Mouse (Mus musculus) hindbrain, postnatal 0 days (tissue): ENCODE data around the gene Plk1. TPM values are rescaled to one million over a fixed set of nuclear protein-coding genes. Genes with fewer than 3 reads are reported as not detected.

Experiments used
- ATAC-seq: fragments of 200-750 bp; cut with Nextera tagmentation; 2 replicates; pipeline ENCODE4 v1.8.0; 2017; ENCODE audit warnings: mild to moderate bottlenecking, moderate TSS enrichment, moderate library complexity
- DNase-seq: peaks from one replicate; pipeline ENCODE4 v3.0.0-alpha.2; 2015; ENCODE audit warnings: low spot score
- H3K27ac ChIP-seq: fragments of 300-500 bp; sonication (generic); 2 replicates; pipeline ENCODE4 v1.5.1; 2014; ENCODE audit warnings: mild to moderate bottlenecking
- H3K27me3 ChIP-seq: fragments of 300-500 bp; sonication (generic); 2 replicates; pipeline ENCODE4 v1.6.1; 2014; ENCODE audit warnings: low read length, mixed read lengths; ENCODE audit not compliant: insufficient read depth
- H3K36me3 ChIP-seq: fragments of 300-500 bp; sonication (generic); 2 replicates; pipeline ENCODE4 v1.6.1; 2014; ENCODE audit warnings: low read length, mixed read lengths; ENCODE audit not compliant: insufficient read depth
- H3K4me1 ChIP-seq: fragments of 300-500 bp; sonication (generic); 2 replicates; pipeline ENCODE4 v1.6.1; 2014; ENCODE audit warnings: antibody characterized with exemption, low read length, mixed read lengths; ENCODE audit not compliant: insufficient read depth
- H3K4me2 ChIP-seq: fragments of 300-500 bp; sonication (generic); 2 replicates; pipeline ENCODE4 v1.6.1; 2014; ENCODE audit warnings: low read depth, mild to moderate bottlenecking, low read length, moderate library complexity, mixed read lengths
- H3K4me3 ChIP-seq: fragments of 300-500 bp; sonication (generic); 2 replicates; pipeline ENCODE4 v1.5.1; 2014; ENCODE audit warnings: low read length
- H3K9ac ChIP-seq: fragments of 300-500 bp; sonication (generic); replicated peaks from 2 replicates; pipeline ENCODE4 v1.6.1; 2014; ENCODE audit warnings: mild to moderate bottlenecking, low read length, moderate library complexity, mixed read lengths
- H3K9me3 ChIP-seq: fragments of 300-500 bp; sonication (generic); 2 replicates; pipeline ENCODE4 v1.6.1; 2016; ENCODE audit warnings: low read length, mixed read lengths
- CTCF ChIP-seq: IDR thresholded peaks from 2 replicates; pipeline ENCODE4 v1.5.1; 2016; ENCODE audit warnings: antibody characterized with exemption, control low read depth, low read depth
- WGBS: fragments of 180-500 bp; shearing (Covaris S2); extraction: QIAGEN DNeasy Blood & Tissue Kit; methylation state at CpG from one replicate; pipeline ENCODE4 v1.1.7; 2014; 5-methylcytosine and 5-hydroxymethylcytosine counted together
- polyA plus RNA-seq: library from polyadenylated mRNA; unstranded; fragments of >200 nt; fragmentation: Nextera tagmentation; extraction: Ambion mirVana; gene quantifications from 2 replicates; pipeline ENCODE4 v1.2.1, GENCODE M21; 2015
- total RNA-seq: library from RNA; depleted of rRNA; stranded (reverse); fragments of >200 nt; gene quantifications from 2 replicates; pipeline ENCODE4 v1.2.3, GENCODE M21; 2014; rRNA removed

Plk1 gene
- total and polyA plus RNA-seq, 2 experiments from 2014 or later: 15.1 to 15.6 TPM

DNA sequence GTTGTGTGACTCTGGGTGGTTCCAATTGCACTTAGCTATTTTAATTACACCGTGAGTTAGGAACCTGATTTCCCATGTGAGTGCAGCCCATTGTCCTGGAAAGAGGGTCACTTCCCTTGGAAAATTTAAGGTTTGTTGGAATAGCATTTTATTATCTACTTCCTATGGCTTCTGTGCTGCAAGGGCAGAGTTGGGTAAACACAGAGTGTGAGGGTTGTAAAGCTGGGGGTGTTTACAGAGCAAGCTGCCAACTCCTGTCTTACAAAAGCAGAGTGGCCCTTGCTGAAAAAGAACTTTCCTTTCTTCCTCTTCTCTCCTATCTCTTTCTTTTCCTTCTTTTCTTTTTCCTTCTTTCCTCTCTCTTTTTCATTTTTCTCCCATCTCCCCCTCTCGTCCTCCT is 44.7 kb downstream of the Plk1 start:
- Histone ChIP-seq H3K4me3 (no peak overlapping the region), H3K4me1 (no peaks in the 10 kb centered on the region; the same call in 1 of the 2 replicates), H3K9me3 (no peaks in the 10 kb centered on the region), H3K4me2 (no peak overlapping the region), H3K9ac (no peak overlapping the region), H3K27ac (no peak overlapping the region), H3K36me3 (no peaks in the 10 kb centered on the region), H3K27me3 (no peaks in the 10 kb centered on the region)
- ATAC-seq (no peak), DNase-seq (no peak)
- no peak for TF ChIP-seq CTCF
- WGBS: 64% methylated on average over 2 of the region's 2 CpGs

DNA sequence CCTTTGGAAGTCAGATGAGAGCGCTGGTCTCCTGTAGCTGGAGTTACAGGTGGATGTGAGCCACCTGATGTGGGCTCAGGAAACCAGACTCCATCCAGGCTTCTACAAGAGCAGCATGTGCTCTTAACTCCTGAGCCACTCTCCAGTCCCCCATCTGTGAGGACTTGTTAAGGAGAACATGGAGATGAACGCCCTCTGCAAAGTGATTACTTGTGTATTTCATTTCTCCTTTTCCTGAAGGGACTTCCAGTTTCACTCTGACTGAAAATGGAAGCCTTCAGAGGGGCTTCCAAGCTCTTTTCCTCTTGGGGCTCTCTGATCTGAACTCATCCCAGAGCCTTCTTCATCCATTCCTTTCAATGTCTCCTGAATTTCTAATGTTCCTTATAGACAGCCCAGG is 46.9 kb downstream of the Plk1 start:
- no peaks in the 10 kb centered on the region for H3K9me3 ChIP-seq
- WGBS: 72% methylated on average over 2 of the region's 2 CpGs
- H3K4me3 ChIP-seq: no peak overlapping the region
- ATAC-seq (no peak), DNase-seq (no peak)
- no peak for TF ChIP-seq CTCF
- no peak overlapping the region for H3K27ac ChIP-seq
- no peaks in the 10 kb centered on the region for H3K27me3 ChIP-seq
- H3K4me1 ChIP-seq: no peaks in the 10 kb centered on the region; the same call in 1 of the 2 replicates
- no peak overlapping the region for H3K4me2 ChIP-seq
- no peak overlapping the region for H3K9ac ChIP-seq
- no peaks in the 10 kb centered on the region for H3K36me3 ChIP-seq

DNA sequence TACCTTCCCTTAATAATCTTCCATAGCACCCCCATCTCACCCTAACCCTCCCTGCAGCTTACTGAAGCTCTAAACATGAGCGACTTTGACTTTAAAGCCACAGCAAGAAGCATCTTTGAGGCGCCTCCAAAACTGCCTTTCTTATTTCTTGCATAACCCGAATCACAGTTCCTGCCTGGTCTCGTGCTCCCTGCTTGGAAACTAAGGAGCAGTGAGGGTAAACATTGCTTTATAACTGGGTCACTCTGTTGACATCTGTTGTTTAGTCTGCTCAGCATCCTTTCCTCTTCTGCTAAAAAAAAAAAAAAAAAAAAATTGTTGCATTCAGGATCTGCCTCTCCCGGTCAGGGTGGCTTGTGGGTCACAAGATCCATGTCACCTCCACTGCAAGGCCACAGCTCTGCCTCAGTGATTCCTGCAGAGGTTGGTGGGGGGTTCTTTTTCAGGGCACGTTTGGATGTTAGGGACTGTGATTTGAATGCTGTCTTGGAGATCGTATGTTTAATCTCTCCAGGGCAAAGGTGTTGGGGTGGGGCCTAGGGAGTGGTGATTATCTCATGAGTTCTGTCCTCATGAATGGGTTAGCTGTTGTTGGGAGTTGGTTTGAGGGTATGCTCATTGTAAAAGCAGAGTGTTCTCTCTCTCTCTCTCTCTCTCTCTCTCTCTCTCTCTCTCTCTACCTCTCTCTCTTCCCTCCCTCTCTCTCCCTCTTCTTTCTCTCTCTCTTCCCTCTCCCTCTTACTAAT is 49.2 kb downstream of the Plk1 start:
- H3K27ac ChIP-seq: no peak overlapping the region
- TF ChIP-seq CTCF: no peak
- no peak overlapping the region for H3K9ac ChIP-seq
- no peak for DNase-seq
- no peak overlapping the region for H3K4me2 ChIP-seq
- no peak overlapping the region for H3K4me3 ChIP-seq
- no peaks in the 10 kb centered on the region; the same call in 1 of the 2 replicates for H3K4me1 ChIP-seq
- H3K9me3 ChIP-seq: no peaks in the 10 kb centered on the region
- no peaks in the 10 kb centered on the region for H3K36me3 ChIP-seq
- no peaks in the 10 kb centered on the region for H3K27me3 ChIP-seq
- 58% methylated on average over 7 of the region's 7 CpGs for WGBS
- ATAC-seq: no peak

DNA sequence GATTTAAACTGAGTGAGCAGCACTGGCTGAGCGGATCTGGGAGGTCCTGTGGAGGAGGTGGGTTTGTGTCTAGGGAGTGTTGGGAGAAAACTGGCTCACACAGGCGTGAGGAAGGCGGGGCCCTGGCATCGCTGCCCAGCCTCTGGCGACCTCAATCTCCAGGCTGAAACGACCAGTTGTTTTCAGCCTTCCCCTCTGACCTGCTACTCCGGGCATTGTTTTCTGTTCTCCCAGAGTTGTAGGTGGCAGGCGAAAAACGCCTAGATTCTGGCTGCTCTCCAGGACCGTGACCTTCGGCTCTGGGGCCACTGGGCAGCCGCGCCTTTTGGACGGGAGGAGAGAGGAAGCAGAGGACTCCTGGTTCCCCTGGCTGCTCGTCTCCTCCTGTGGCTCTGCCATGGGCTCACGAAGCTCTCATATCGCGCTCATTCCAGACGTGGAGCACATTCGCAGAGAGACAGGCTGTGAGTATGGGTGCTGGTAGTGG is 60.1 kb downstream of the Plk1 start, which contains the start of gene Chp2:
Chp2 (plus strand) TSS at position 182 of the 487 bp plus-strand sequence.
- Histone ChIP-seq H3K4me1 (no peaks in the 10 kb centered on the region), H3K4me3 (peak within 1 kb of the TSS; percentile 13; the same call in 1 of the 2 replicates), H3K4me2 (peak within 1 kb of the TSS; percentile 45), H3K9me3 (no peaks in the 10 kb centered on the region), H3K27ac (no peak within 1 kb of the TSS), H3K9ac (0 out of 2 replicates have a peak within 1 kb of the TSS, but pooled peaks have one; percentile 19), H3K36me3 (no peaks in the 10 kb centered on the region), H3K27me3 (no peaks in the 10 kb centered on the region)
- 29% methylated on average over 20 of the region's 20 CpGs for WGBS
- no peak for DNase-seq
- TF ChIP-seq CTCF: no peak
- ATAC-seq: no peak

Other genes starting within 250 kb of the Plk1 start
- 38.1 and 39.0 TPM in 2 replicates for gene Cog7, start 177.7 kb upstream of the Plk1 start, total RNA-seq
- 32.2 and 34.2 TPM in 2 replicates for gene Cog7, start 177.7 kb upstream of the Plk1 start, polyA plus RNA-seq
- gene Gga2, start 138.2 kb upstream of the Plk1 start, total RNA-seq: 24.3 and 37.5 TPM in 2 replicates
- gene Gga2, start 138.2 kb upstream of the Plk1 start, polyA plus RNA-seq: 21.4 and 21.5 TPM in 2 replicates
- gene Ubfd1, start 92.3 kb upstream of the Plk1 start, total RNA-seq: 127 and 130 TPM in 2 replicates
- gene Ubfd1, start 92.3 kb upstream of the Plk1 start, polyA plus RNA-seq: 59.0 and 60.7 TPM in 2 replicates
- 14.5 and 22.0 TPM in 2 replicates for gene Ears2, start 92.2 kb upstream of the Plk1 start, total RNA-seq
- gene Ears2, start 92.2 kb upstream of the Plk1 start, polyA plus RNA-seq: 7.9 and 8.4 TPM in 2 replicates
- gene Ndufab1, start 57.6 kb upstream of the Plk1 start, total RNA-seq: 41.4 and 67.2 TPM in 2 replicates
- gene Ndufab1, start 57.6 kb upstream of the Plk1 start, polyA plus RNA-seq: 815 and 826 TPM in 2 replicates
- 2.6 and 5.4 TPM in 2 replicates for gene Palb2, start 26.5 kb upstream of the Plk1 start, total RNA-seq
- gene Palb2, start 26.5 kb upstream of the Plk1 start, polyA plus RNA-seq: 2.0 and 2.8 TPM in 2 replicates
- 96.1 and 117 TPM in 2 replicates for gene Dctn5, start 26.4 kb upstream of the Plk1 start, total RNA-seq
- 143 and 154 TPM in 2 replicates for gene Dctn5, start 26.4 kb upstream of the Plk1 start, polyA plus RNA-seq
- 1.6 and 2.0 TPM in 2 replicates for gene Ern2, start 26.8 kb downstream of the Plk1 start, total RNA-seq
- gene Ern2, start 26.8 kb downstream of the Plk1 start, polyA plus RNA-seq: 1.4 TPM in 2 replicates
- gene Chp2, start 60.1 kb downstream of the Plk1 start, total RNA-seq: 0.78 and 1.0 TPM in 2 replicates
- gene Chp2, start 60.1 kb downstream of the Plk1 start, polyA plus RNA-seq: 1.3 and 1.4 TPM in 2 replicates
- gene Prkcb, start 129.3 kb downstream of the Plk1 start, total RNA-seq: 255 and 261 TPM in 2 replicates
- 187 and 200 TPM in 2 replicates for gene Prkcb, start 129.3 kb downstream of the Plk1 start, polyA plus RNA-seq